13 mouse cellular contexts compared by ENCODE assay signal in the genomic region with DNA sequence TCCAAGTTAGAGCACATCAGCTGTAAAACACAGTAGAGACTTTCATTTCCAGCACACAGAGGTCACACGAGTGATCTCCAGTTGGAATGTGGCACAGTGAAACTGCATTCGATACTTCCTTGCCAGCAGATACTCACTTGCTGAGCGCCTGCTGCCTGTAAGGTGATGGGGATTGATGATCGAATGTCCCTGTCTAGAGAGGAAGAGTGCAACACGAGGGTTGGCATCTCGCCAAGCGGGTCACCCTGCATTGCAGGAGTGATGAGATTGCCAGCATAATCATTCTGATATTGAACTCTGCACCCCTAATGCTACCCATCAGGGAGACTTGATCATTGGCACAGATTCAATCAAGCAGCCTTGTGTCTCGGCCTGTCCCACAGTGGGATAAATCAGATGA. TPM values are rescaled to one million over a fixed set of nuclear protein-coding genes. Genes with fewer than 3 reads are reported as not detected.
DNase-seq lines count a peak whose midpoint lies in the region; ATAC-seq and TF ChIP-seq lines count a peak whose summit lies in the region.
"Had no signal": no experiment of that assay in that cellular context is flagged by ENCODE, and none has a peak within 500 bp of the region (broad histone marks: within the 10 kb centered on the region; RNA-seq: fewer than 3 reads in every experiment).

No protein-coding gene starts in this region.

- 0 out of 2 replicates have a peak overlapping the region, but pooled peaks have one; percentile 98 for H3K27ac ChIP-seq in stomach, postnatal 0 days (replicated peaks)
- H3K27ac ChIP-seq: midbrain, embryonic 15.5 days; neural tube, embryonic 12.5 days had no signal

- H3K9me3 ChIP-seq in stomach, postnatal 0 days (ENCODE audit: control insufficient read depth, low read length), result no peaks in the 10 kb centered on the region
- H3K9me3 ChIP-seq: midbrain, embryonic 15.5 days; neural tube, embryonic 12.5 days had no signal

- no peaks in the 10 kb centered on the region for H3K4me1 ChIP-seq in stomach, postnatal 0 days (replicated peaks; ENCODE audit: control insufficient read depth, insufficient read depth)

- TF ChIP-seq EP300 in stomach, postnatal 0 days (optimal IDR thresholded peaks at IDR 0.05), result no peak

- no peaks in the 10 kb centered on the region for H3K27me3 ChIP-seq in stomach, postnatal 0 days (ENCODE audit: control insufficient read depth, insufficient read depth, low read length)
- H3K27me3 ChIP-seq: midbrain, embryonic 15.5 days; neural tube, embryonic 12.5 days had no signal

- TF ChIP-seq CTCF in stomach, postnatal 0 days (IDR thresholded peaks at IDR 0.05; ENCODE audit: low read depth), result no peak

- H3K9ac ChIP-seq in stomach, postnatal 0 days (ENCODE audit: low read length), result no peak overlapping the region
- H3K9ac ChIP-seq: midbrain, embryonic 15.5 days; neural tube, embryonic 12.5 days had no signal

- DNase-seq in cerebellum, postnatal 10 days, result peak; percentile 62 to 66
- DNase-seq in cerebellum, adult 11 months, result no peak
- peak; percentile 37 for DNase-seq in layer of hippocampus, adult 11-12 months (ENCODE audit: low spot score)
- no peak for DNase-seq in layer of hippocampus, adult 9-11 months
- peak; percentile 60 for DNase-seq in testis, postnatal 10 days (ENCODE audit: low spot score)
- no peak for DNase-seq in testis, postnatal 14 days (ENCODE audit: low spot score)
- no peak for DNase-seq in stomach, postnatal 0 days (ENCODE audit: low spot score)
- no peak for DNase-seq in spleen, postnatal 36 days (ENCODE audit: low spot score in 2 of 2)
- DNase-seq: B cell, adult 2 months had no signal

- no peak for ATAC-seq in stomach, postnatal 0 days (ENCODE audit: low FRiP score, low TSS enrichment)
- ATAC-seq: inflammation-experienced regulatory T-cells, adult 6 months; midbrain, embryonic 15.5 days had no signal

- no peak overlapping the region for H3K4me3 ChIP-seq in stomach, postnatal 0 days (ENCODE audit: low read depth, low read length)
- H3K4me3 ChIP-seq: midbrain, embryonic 15.5 days; neural tube, embryonic 12.5 days had no signal

- 64% methylated on average over 8 of the region's 8 CpGs for WGBS in stomach, postnatal 0 days

- no peak overlapping the region for H3K4me2 ChIP-seq in stomach, postnatal 0 days (replicated peaks; ENCODE audit: low read depth)
- H3K4me2 ChIP-seq: liver, embryonic 11.5 days; midbrain, embryonic 15.5 days; neural tube, embryonic 12.5 days had no signal

- no peaks in the 10 kb centered on the region for H3K36me3 ChIP-seq in stomach, postnatal 0 days (ENCODE audit: control insufficient read depth, insufficient read depth, low read length)
- H3K36me3 ChIP-seq: midbrain, embryonic 15.5 days; neural tube, embryonic 12.5 days had no signal

RNA-seq across cellular contexts. Expression of a gene that starts 44.0 kb away (rescaled TPM):
- polyA plus RNA-seq in stomach, postnatal 0 days (2015; fragmentation: Nextera tagmentation; extraction: Ambion mirVana), result 119 and 134 TPM in 2 replicates

Comparison
In these comparisons a context has a peak if more than half of its experiments do, and no peak if none do; other contexts are left out.
1. DNase-seq: peak in cerebellum, postnatal 10 days (2 of 2), layer of hippocampus, adult 11-12 months (single experiment) and testis, postnatal 10 days (single experiment); none in cerebellum, adult 11 months (single experiment), layer of hippocampus, adult 9-11 months (single experiment), testis, postnatal 14 days (single experiment), stomach, postnatal 0 days (single experiment) and spleen, postnatal 36 days (0 of 2).